Mouse (Mus musculus): ENCODE data around the gene Timm29. TPM values are rescaled to one million over a fixed set of nuclear protein-coding genes. Genes with fewer than 3 reads are reported as not detected.
A peak's percentile ranks its signal among the peaks of the same experiment; 100 is the strongest.

Timm29 gene
- polyA plus RNA-seq, 1 experiment from 2014 or later, result 54.6 TPM

DNA sequence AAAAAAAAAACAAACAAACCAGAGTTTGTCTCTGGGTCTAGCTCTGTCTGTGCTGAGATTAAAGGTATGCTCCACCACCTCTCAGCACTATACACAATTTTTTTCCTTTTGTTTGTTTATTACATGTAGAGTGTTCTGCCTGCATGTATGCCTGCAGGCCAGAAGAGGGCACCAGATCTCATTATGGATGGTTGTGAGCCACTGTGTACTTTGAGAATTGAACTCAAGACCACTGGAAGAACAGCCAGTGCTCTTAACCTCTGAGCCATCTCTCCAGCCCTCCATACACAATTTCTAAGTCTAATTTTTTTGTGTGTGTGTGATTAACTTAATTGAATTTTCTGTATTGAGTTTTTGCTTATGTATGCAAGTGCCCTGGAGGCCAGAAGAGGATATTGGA, 34.0 kb downstream of the Timm29 start:
- Histone ChIP-seq H3K4me1 (replicated peaks) (peaks cover 32% of the 10 kb centered on the region), H3K4me3 (no peak overlapping the region), H3K9ac (no peak overlapping the region), H3K36me3 (0 out of 2 replicates have a peak, but pooled peaks cover 4% of the 10 kb centered on the region), H3K4me2 (no peak overlapping the region), H3K27ac (replicated peaks) (no peak overlapping the region), H3K27me3 (no peaks in the 10 kb centered on the region), H3K9me3 (no peaks in the 10 kb centered on the region)
- ATAC-seq (ENCODE audit: low read depth), result no peak

DNA sequence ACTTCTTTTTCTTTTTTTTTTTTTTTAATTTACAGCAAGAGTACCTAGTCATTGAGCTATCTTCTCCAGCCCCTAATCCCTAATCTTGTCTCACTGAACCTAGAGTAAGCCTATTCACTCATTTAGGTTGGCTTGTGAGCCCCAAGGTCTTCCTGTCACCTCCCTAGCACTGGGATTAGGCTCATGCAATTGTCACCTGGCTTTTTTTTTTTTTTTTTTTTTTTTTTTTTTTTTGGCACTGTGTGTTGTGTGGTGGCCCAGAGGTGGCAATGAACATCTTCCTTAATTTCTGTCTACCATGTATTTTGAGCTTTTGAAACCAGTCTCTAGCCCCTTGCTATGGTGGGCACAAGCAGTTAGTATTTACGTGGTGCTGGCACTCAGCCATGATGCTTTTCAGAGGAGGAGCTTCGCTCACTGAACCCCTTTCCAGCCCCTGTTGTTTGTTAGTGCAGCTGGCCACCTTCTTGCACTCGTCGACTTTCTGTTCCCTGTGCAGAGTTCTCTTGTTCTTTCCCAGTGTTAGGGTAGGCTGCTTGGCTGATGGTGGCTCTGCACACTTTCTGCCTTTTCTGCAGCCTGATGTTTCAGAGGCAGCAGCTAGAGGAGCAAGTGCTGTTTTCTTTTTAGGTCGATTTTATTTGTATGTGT, 34.7 kb downstream of the Timm29 start:
- H3K4me3 ChIP-seq, result no peak overlapping the region
- peak overlapping the region; percentile 64; the same call in 1 of the 2 replicates for H3K27ac ChIP-seq (replicated peaks)
- WGBS, result 67% methylated on average over 5 of the region's 5 CpGs
- H3K4me2 ChIP-seq, result no peak overlapping the region
- no peaks in the 10 kb centered on the region for H3K27me3 ChIP-seq
- peaks cover 32% of the 10 kb centered on the region for H3K4me1 ChIP-seq (replicated peaks)
- H3K9ac ChIP-seq, result no peak overlapping the region
- no peaks in the 10 kb centered on the region for H3K9me3 ChIP-seq
- 0 out of 2 replicates have a peak, but pooled peaks cover 4% of the 10 kb centered on the region for H3K36me3 ChIP-seq
- ATAC-seq (ENCODE audit: low read depth), result no peak

DNA sequence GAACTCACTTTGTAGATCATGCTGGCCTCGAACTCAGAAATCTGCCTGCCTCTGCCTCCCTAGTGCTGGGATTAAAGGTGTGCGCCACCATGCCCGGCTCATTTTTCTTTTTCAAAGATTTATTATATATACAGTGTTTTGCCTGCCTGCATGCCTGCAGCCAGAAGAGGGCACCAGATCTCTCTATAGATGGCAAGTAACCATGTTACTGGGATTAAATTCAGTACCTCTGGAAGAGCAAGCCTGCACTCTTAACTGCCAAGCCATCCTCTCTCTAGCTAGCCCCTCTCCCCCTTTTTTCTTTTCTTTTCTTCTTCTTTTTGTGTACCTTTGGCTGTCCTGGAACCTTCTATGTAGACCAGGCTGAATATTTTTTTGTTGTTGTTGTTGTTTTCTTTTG, 38.2 kb downstream of the Timm29 start:
- H3K27ac ChIP-seq (replicated peaks), result no peak overlapping the region
- H3K36me3 ChIP-seq, result peaks cover 32% of the 10 kb centered on the region
- H3K9me3 ChIP-seq, result no peaks in the 10 kb centered on the region
- WGBS, result 73% methylated on average over 3 of the region's 3 CpGs
- no peak overlapping the region for H3K4me2 ChIP-seq
- no peak overlapping the region for H3K9ac ChIP-seq
- H3K4me1 ChIP-seq (replicated peaks), result peaks cover 37% of the 10 kb centered on the region
- no peaks in the 10 kb centered on the region for H3K27me3 ChIP-seq
- no peak overlapping the region for H3K4me3 ChIP-seq
- no peak for ATAC-seq (ENCODE audit: low read depth)

DNA sequence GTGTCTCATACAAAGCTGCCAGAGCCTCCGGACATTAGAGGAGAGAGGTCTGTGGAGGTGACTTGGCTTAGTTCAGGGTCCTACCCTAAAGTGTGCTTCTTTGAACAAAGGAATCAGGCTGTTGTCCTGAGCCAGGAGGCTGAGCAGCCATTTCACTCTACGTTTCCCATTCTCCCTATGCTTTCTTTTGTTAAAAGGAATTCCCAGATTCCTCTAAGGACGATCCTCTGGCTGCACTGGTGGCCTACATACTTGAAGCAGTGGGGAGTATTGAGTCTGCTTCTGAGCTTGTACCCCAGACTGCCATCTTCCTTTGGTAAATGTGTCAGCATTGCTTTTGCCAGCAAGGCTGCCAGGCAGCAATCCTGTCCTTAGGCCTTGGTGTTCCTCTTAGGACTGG, 40.6 kb downstream of the Timm29 start:
- H3K27me3 ChIP-seq, result no peaks in the 10 kb centered on the region
- no peak overlapping the region for H3K4me3 ChIP-seq
- H3K9me3 ChIP-seq, result no peaks in the 10 kb centered on the region
- H3K27ac ChIP-seq (replicated peaks), result no peak overlapping the region
- H3K4me1 ChIP-seq (replicated peaks), result peaks cover 26% of the 10 kb centered on the region
- no peak overlapping the region for H3K9ac ChIP-seq
- WGBS, result 76% methylated on average over 3 of the region's 3 CpGs
- H3K36me3 ChIP-seq, result peaks cover 56% of the 10 kb centered on the region
- H3K4me2 ChIP-seq, result no peak overlapping the region
- ATAC-seq (ENCODE audit: low read depth), result no peak

DNA sequence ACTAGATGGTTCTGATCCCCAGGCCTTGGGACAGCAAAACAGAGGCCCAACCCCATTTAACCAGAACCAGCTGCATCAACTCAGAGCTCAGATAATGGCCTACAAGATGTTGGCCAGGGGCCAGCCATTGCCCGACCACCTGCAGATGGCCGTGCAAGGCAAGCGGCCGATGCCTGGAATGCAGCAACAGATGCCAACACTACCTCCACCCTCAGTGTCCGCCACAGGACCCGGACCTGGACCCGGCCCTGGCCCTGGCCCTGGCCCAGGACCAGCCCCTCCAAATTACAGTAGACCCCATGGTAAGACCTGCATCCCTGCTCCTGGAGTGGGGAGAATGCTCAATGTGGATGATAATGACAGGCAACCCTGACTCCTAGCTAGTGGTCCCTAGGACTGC, 43.1 kb downstream of the Timm29 start:
- WGBS, result 59% methylated on average over 7 of the region's 7 CpGs
- no peaks in the 10 kb centered on the region for H3K9me3 ChIP-seq
- H3K9ac ChIP-seq, result no peak overlapping the region
- H3K4me2 ChIP-seq, result no peak overlapping the region
- no peak overlapping the region for H3K27ac ChIP-seq (replicated peaks)
- ATAC-seq (ENCODE audit: low read depth), result peak; percentile 42
- peaks cover 25% of the 10 kb centered on the region for H3K4me1 ChIP-seq (replicated peaks)
- H3K36me3 ChIP-seq, result peaks cover 81% of the 10 kb centered on the region
- no peak overlapping the region for H3K4me3 ChIP-seq
- no peaks in the 10 kb centered on the region for H3K27me3 ChIP-seq

DNA sequence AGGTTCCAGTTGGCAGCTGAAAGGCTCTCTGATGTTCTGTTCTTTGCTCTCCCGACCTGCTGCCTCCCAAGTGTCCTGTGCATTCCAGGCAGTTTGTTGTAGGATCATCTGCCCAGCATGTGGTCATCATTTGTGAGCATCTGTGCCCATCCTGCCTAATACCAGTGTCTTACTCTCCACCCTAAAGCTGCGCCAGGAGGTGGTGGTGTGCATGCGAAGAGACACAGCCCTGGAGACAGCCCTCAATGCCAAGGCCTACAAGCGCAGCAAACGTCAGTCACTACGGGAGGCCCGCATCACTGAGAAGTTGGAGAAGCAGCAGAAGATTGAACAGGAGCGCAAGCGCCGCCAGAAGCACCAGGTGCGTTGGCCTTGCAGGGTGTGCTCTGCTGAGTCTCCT, 46.5 kb downstream of the Timm29 start:
- H3K4me3 ChIP-seq, result no peak overlapping the region
- H3K27me3 ChIP-seq, result no peaks in the 10 kb centered on the region
- H3K4me1 ChIP-seq (replicated peaks), result peaks cover 17% of the 10 kb centered on the region
- H3K4me2 ChIP-seq, result no peak overlapping the region
- peaks cover 100% of the 10 kb centered on the region for H3K36me3 ChIP-seq
- 94% methylated on average over 11 of the region's 11 CpGs for WGBS
- H3K9me3 ChIP-seq, result no peaks in the 10 kb centered on the region
- no peak for ATAC-seq (ENCODE audit: low read depth)
- H3K9ac ChIP-seq, result no peak overlapping the region
- H3K27ac ChIP-seq (replicated peaks), result no peak overlapping the region

MicroRNA genes within 50 kb of the gene (microRNA counts, 519-probe panel; counts per million panel counts)
- not detected for microRNA mmu-miR-1946b

Small RNAs within 50 kb of the gene (microRNA-seq; reads per million reads assigned to microRNA genes)
- gene Mir1946b, result not detected

Other genes starting within 250 kb of the Timm29 start
- gene Ilf3, start 224.9 kb upstream of the Timm29 start, polyA plus RNA-seq (2015; fragmentation: Nextera tagmentation; extraction: Ambion mirVana), result 226 and 229 TPM in 2 replicates
- gene Qtrt1, start 180.9 kb upstream of the Timm29 start, polyA plus RNA-seq (2015; fragmentation: Nextera tagmentation; extraction: Ambion mirVana), result 49.1 and 50.4 TPM in 2 replicates
- gene Dnm2, start 167.8 kb upstream of the Timm29 start, polyA plus RNA-seq (2015; fragmentation: Nextera tagmentation; extraction: Ambion mirVana), result 65.0 and 69.7 TPM in 2 replicates
- gene Tmed1, start 82.5 kb upstream of the Timm29 start, polyA plus RNA-seq (2015; fragmentation: Nextera tagmentation; extraction: Ambion mirVana), result 52.8 and 53.9 TPM in 2 replicates
- 2.9 and 4.2 TPM in 2 replicates for gene AB124611, start 66.5 kb upstream of the Timm29 start, polyA plus RNA-seq (2015; fragmentation: Nextera tagmentation; extraction: Ambion mirVana)
- gene Carm1, start 45.8 kb upstream of the Timm29 start, polyA plus RNA-seq (2015; fragmentation: Nextera tagmentation; extraction: Ambion mirVana), result 43.8 and 45.8 TPM in 2 replicates
- 22.7 and 23.5 TPM in 2 replicates for gene Yipf2, start 106 bp downstream of the Timm29 start, polyA plus RNA-seq (2015; fragmentation: Nextera tagmentation; extraction: Ambion mirVana)
- gene Smarca4, start 23.4 kb downstream of the Timm29 start, polyA plus RNA-seq (2015; fragmentation: Nextera tagmentation; extraction: Ambion mirVana), result 149 and 160 TPM in 2 replicates
- gene Ldlr, start 130.8 kb downstream of the Timm29 start, polyA plus RNA-seq (2015; fragmentation: Nextera tagmentation; extraction: Ambion mirVana), result 13.8 and 16.1 TPM in 2 replicates
- gene Spc24, start 167.6 kb downstream of the Timm29 start, polyA plus RNA-seq (2015; fragmentation: Nextera tagmentation; extraction: Ambion mirVana), result 17.5 and 21.0 TPM in 2 replicates
- gene Kank2, start 206.0 kb downstream of the Timm29 start, polyA plus RNA-seq (2015; fragmentation: Nextera tagmentation; extraction: Ambion mirVana), result 5.3 and 5.9 TPM in 2 replicates
- gene Angptl8, start 242.8 kb downstream of the Timm29 start, polyA plus RNA-seq (2015; fragmentation: Nextera tagmentation; extraction: Ambion mirVana), result 0.46 and 0.72 TPM in 2 replicates